In genomic region chr16:10498096-10498602, GRCm38 (mm10) we compare ENCODE assay signal across 23 mouse cellular contexts. TPM values are rescaled to one million over a fixed set of nuclear protein-coding genes. Genes with fewer than 3 reads are reported as not detected.
DNase-seq lines count a peak whose midpoint lies in the region; ATAC-seq lines count a peak whose summit lies in the region.
"Had no signal": no experiment of that assay in that cellular context is flagged by ENCODE, and none has a peak within 500 bp of the region (broad histone marks: within the 10 kb centered on the region; RNA-seq: fewer than 3 reads in every experiment).

No protein-coding gene starts in this region.

- 73% methylated on average over 5 of the region's 5 CpGs for WGBS in midbrain, embryonic 14.5 days

- no peak overlapping the region for H3K9ac ChIP-seq in midbrain, embryonic 14.5 days (replicated peaks; ENCODE audit: low read length)
- H3K9ac ChIP-seq: forebrain, embryonic 12.5 days; heart, embryonic 15.5 days; hindbrain, embryonic 12.5 days; liver, embryonic 14.5 days; lung, embryonic 15.5 days; neural tube, embryonic 15.5 days had no signal

- no peaks in the 10 kb centered on the region for H3K36me3 ChIP-seq in midbrain, embryonic 14.5 days (ENCODE audit: control insufficient read depth, insufficient read depth, low read length)
- H3K36me3 ChIP-seq: forebrain, embryonic 12.5 days; heart, embryonic 15.5 days; hindbrain, embryonic 12.5 days; lung, embryonic 15.5 days; neural tube, embryonic 15.5 days had no signal

- H3K4me2 ChIP-seq in midbrain, embryonic 14.5 days (ENCODE audit: low read length), result no peak overlapping the region
- H3K4me2 ChIP-seq: forebrain, embryonic 12.5 days; heart, embryonic 15.5 days; hindbrain, embryonic 12.5 days; lung, embryonic 15.5 days; neural tube, embryonic 15.5 days had no signal

- peak; percentile 93 for DNase-seq in heart, adult 11 months
- no peak for DNase-seq in heart, adult 9 months (ENCODE audit: low spot score in 2 of 2)
- DNase-seq in left cerebral cortex, postnatal 4 days, result peak; percentile 35
- DNase-seq in left cerebral cortex, postnatal 14 days (ENCODE audit: low spot score in 2 of 2), result no peak
- DNase-seq in adipocyte (ENCODE audit: low spot score), result peak; percentile 14
- peak; percentile 70 to 85 for DNase-seq in kidney, postnatal 36 days
- no peak for DNase-seq in midbrain, embryonic 14.5 days
- DNase-seq: adrenal gland, postnatal 14 days; B cell, adult 2 months; cerebellum, adult 2 months; right cerebral cortex, postnatal 14 days; thymus, adult 2 months had no signal

- no peak overlapping the region for H3K4me3 ChIP-seq in midbrain, embryonic 14.5 days (replicated peaks; ENCODE audit: low read depth, low read length)
- H3K4me3 ChIP-seq: forebrain, embryonic 12.5 days; heart, embryonic 15.5 days; hindbrain, embryonic 12.5 days; lung, embryonic 15.5 days; neural tube, embryonic 15.5 days had no signal

- intact Hi-C loops in left cerebral cortex, postnatal 4 days (cut with DNase I), result no loop called here
- intact Hi-C loops in left cerebral cortex, postnatal 14 days (cut with DNase I), result no loop called here

- H3K4me1 ChIP-seq in midbrain, embryonic 14.5 days (ENCODE audit: control insufficient read depth, insufficient read depth, low read length), result no peaks in the 10 kb centered on the region
- H3K4me1 ChIP-seq: forebrain, embryonic 12.5 days; heart, embryonic 15.5 days; hindbrain, embryonic 12.5 days; lung, embryonic 15.5 days; neural tube, embryonic 15.5 days had no signal

- H3K27ac ChIP-seq in midbrain, embryonic 14.5 days (replicated peaks; ENCODE audit: low read depth, low read length), result no peak overlapping the region
- H3K27ac ChIP-seq: forebrain, embryonic 12.5 days; heart, embryonic 15.5 days; hindbrain, embryonic 12.5 days; liver, embryonic 14.5 days; lung, embryonic 15.5 days; neural tube, embryonic 15.5 days had no signal

- H3K9me3 ChIP-seq in midbrain, embryonic 14.5 days (ENCODE audit: control insufficient read depth, low read length), result no peaks in the 10 kb centered on the region
- H3K9me3 ChIP-seq: forebrain, embryonic 12.5 days; heart, embryonic 15.5 days; hindbrain, embryonic 12.5 days; lung, embryonic 15.5 days; neural tube, embryonic 15.5 days had no signal

- no peak for ATAC-seq in midbrain, embryonic 14.5 days (ENCODE audit: low FRiP score, low TSS enrichment)
- ATAC-seq in megakaryocyte progenitor cell, adult 5-6 weeks (replicated peaks; ENCODE audit: poor library complexity), result no peak
- ATAC-seq: midbrain, embryonic 16.5 days had no signal

- no peaks in the 10 kb centered on the region for H3K27me3 ChIP-seq in midbrain, embryonic 14.5 days (ENCODE audit: control insufficient read depth, insufficient read depth, low read length)
- H3K27me3 ChIP-seq: lung, embryonic 15.5 days had no signal

RNA-seq across cellular contexts. Expression of gene Ciita, which starts 18.3 kb away (rescaled TPM):
- under 1 TPM in 1 of 2 experiments, not detected in 1; 0.10 TPM for total RNA-seq in left cerebral cortex, postnatal 4 days (2021)
- under 1 TPM in 1 of 2 experiments, not detected in 1; 0.04 TPM for total RNA-seq in left cerebral cortex, postnatal 14 days (2021)
- polyA plus RNA-seq in midbrain, embryonic 14.5 days (2014; fragmentation: Nextera tagmentation; extraction: Ambion mirVana), result 0.57 and 0.58 TPM in 2 replicates
- total RNA-seq in megakaryocyte progenitor cell, adult 5-6 weeks (2015), result 0.20 and 0.54 TPM in 2 replicates
- 0.14 and 1.1 TPM in 2 replicates for total RNA-seq in megakaryocyte progenitor cell, adult 5-6 weeks (2017)
- total RNA-seq: left cerebral cortex, postnatal 10 days had no signal

RNA-seq across cellular contexts. Expression of gene Dexi, which starts 44.7 kb away (rescaled TPM):
- total RNA-seq in left cerebral cortex, postnatal 4 days (2021), result 10 to 100 TPM; 22.2 to 22.3 TPM
- 10 to 100 TPM; 43.5 to 50.3 TPM for total RNA-seq in left cerebral cortex, postnatal 14 days (2021)
- 21.8 and 25.3 TPM in 2 replicates for polyA plus RNA-seq in midbrain, embryonic 14.5 days (2014; fragmentation: Nextera tagmentation; extraction: Ambion mirVana)
- 5.7 and 7.3 TPM in 2 replicates for total RNA-seq in megakaryocyte progenitor cell, adult 5-6 weeks (2015)
- 3.3 and 6.0 TPM in 2 replicates for total RNA-seq in megakaryocyte progenitor cell, adult 5-6 weeks (2017)

RNA-seq across cellular contexts. Expression of gene Clec16a, which starts 47.0 kb away (rescaled TPM):
- total RNA-seq in left cerebral cortex, postnatal 4 days (2021), result 10 to 100 TPM; 59.0 to 66.1 TPM
- total RNA-seq in left cerebral cortex, postnatal 14 days (2021), result 10 to 100 TPM; 74.1 to 76.7 TPM
- polyA plus RNA-seq in midbrain, embryonic 14.5 days (2014; fragmentation: Nextera tagmentation; extraction: Ambion mirVana), result 78.4 and 79.3 TPM in 2 replicates
- 10.8 and 11.5 TPM in 2 replicates for total RNA-seq in megakaryocyte progenitor cell, adult 5-6 weeks (2015)
- total RNA-seq in megakaryocyte progenitor cell, adult 5-6 weeks (2017), result 12.6 and 14.6 TPM in 2 replicates

RNA-seq across cellular contexts. Expression of gene Tvp23a, which starts 51.0 kb away (rescaled TPM):
- total RNA-seq in left cerebral cortex, postnatal 4 days (2021), result 10 to 100 TPM; 54.3 to 55.2 TPM
- total RNA-seq in left cerebral cortex, postnatal 14 days (2021), result 10 to 100 TPM; 33.6 to 36.0 TPM
- polyA plus RNA-seq in midbrain, embryonic 14.5 days (2014; fragmentation: Nextera tagmentation; extraction: Ambion mirVana), result 39.1 and 45.2 TPM in 2 replicates
- total RNA-seq in megakaryocyte progenitor cell, adult 5-6 weeks (2015), result not detected in 2 replicates
- 0.03 TPM in 1 of 2 replicates, not detected in the other for total RNA-seq in megakaryocyte progenitor cell, adult 5-6 weeks (2017)
- total RNA-seq: granulocyte monocyte progenitor cell, adult 5-6 weeks; megakaryocyte-erythroid progenitor cell, adult 5-6 weeks had no signal

Comparison
In these comparisons a context has a peak if more than half of its experiments do, and no peak if none do; other contexts are left out.
1. DNase-seq: peak in heart, adult 11 months (single experiment), left cerebral cortex, postnatal 4 days (single experiment), adipocyte (single experiment) and kidney, postnatal 36 days (2 of 2); none in heart, adult 9 months (0 of 2), left cerebral cortex, postnatal 14 days (0 of 2) and midbrain, embryonic 14.5 days (single experiment).